Mouse (Mus musculus) liver, postnatal 0 days (tissue): Measurements from ENCODE around the gene Obp2a. TPM values are rescaled to one million over a fixed set of nuclear protein-coding genes. Genes with fewer than 3 reads are reported as not detected.
A peak's percentile ranks its signal among the peaks of the same experiment; 100 is the strongest.

Source experiments
- ATAC-seq: fragments of 200-750 bp; cut with Nextera tagmentation; 2 replicates; pipeline ENCODE4 v1.8.0; 2017; ENCODE audit warnings: mild to moderate bottlenecking, moderate library complexity
- DNase-seq: peaks from one replicate; pipeline ENCODE4 v3.0.0-alpha.2; 2016
- H3K27ac ChIP-seq: fragments of 300-500 bp; sonication (generic); 2 replicates; pipeline ENCODE4 v1.5.1; 2014; ENCODE audit warnings: antibody characterized with exemption, moderate library complexity, mild to moderate bottlenecking, low read depth
- H3K27me3 ChIP-seq: fragments of 300-500 bp; sonication (generic); 2 replicates; pipeline ENCODE4 v1.6.1; 2014; ENCODE audit warnings: low read length, control low read depth, mixed read lengths; ENCODE audit not compliant: insufficient read depth
- H3K36me3 ChIP-seq: fragments of 300-500 bp; sonication (generic); replicated peaks from 2 replicates; pipeline ENCODE4 v1.6.1; 2014; ENCODE audit warnings: mild to moderate bottlenecking, control low read depth, low read length, moderate library complexity, mixed read lengths; ENCODE audit not compliant: insufficient read depth
- H3K4me1 ChIP-seq: fragments of 300-500 bp; sonication (generic); 2 replicates; pipeline ENCODE4 v1.6.1; 2014; ENCODE audit warnings: antibody characterized with exemption, mild to moderate bottlenecking, control low read depth; ENCODE audit not compliant: insufficient read depth
- H3K4me2 ChIP-seq: fragments of 300-500 bp; sonication (generic); 2 replicates; pipeline ENCODE4 v1.6.1; 2014; ENCODE audit warnings: low read depth, mild to moderate bottlenecking, low read length, moderate library complexity, mixed read lengths
- H3K4me3 ChIP-seq: fragments of 300-500 bp; sonication (generic); 2 replicates; pipeline ENCODE4 v1.5.1; 2014; ENCODE audit warnings: low read depth, low read length
- H3K9ac ChIP-seq: fragments of 300-500 bp; sonication (generic); replicated peaks from 2 replicates; pipeline ENCODE4 v1.6.1; 2014; ENCODE audit warnings: mild to moderate bottlenecking, moderate library complexity
- H3K9me3 ChIP-seq: fragments of 300-500 bp; sonication (generic); 2 replicates; pipeline ENCODE4 v1.6.1; 2016; ENCODE audit warnings: mild to moderate bottlenecking, control low read depth, low read length, mixed read lengths
- CTCF ChIP-seq: sonication (generic); IDR thresholded peaks from 2 replicates; pipeline ENCODE4 v1.5.1; 2016; ENCODE audit warnings: antibody characterized with exemption, low read depth
- EP300 ChIP-seq: IDR thresholded peaks from 2 replicates; pipeline ENCODE4 v1.6.1; 2016; ENCODE audit warnings: antibody characterized with exemption, low read depth, mild to moderate bottlenecking
- WGBS: fragments of 180-500 bp; shearing (Covaris S2); extraction: QIAGEN DNeasy Blood & Tissue Kit; methylation state at CpG from one replicate; pipeline ENCODE4 v1.1.7; 2014; ENCODE audit not compliant: insufficient replicate concordance; 5-methylcytosine and 5-hydroxymethylcytosine counted together
- polyA plus RNA-seq: library from polyadenylated mRNA; unstranded; fragments of >200 nt; fragmentation: Nextera tagmentation; extraction: Ambion mirVana; gene quantifications from 2 replicates; pipeline ENCODE4 v1.2.1, GENCODE M21; 2015

Obp2a gene
- polyA plus RNA-seq, 1 experiment from 2014 or later = not detected

- Histone ChIP-seq H3K4me1 (no peaks in the 10 kb centered on the region), H3K4me2 (no peak within 1 kb of the TSS), H3K4me3 (no peak within 1 kb of the TSS), H3K27ac (no peak within 1 kb of the TSS), H3K36me3 (no peaks in the 10 kb centered on the region), H3K9me3 (no peaks in the 10 kb centered on the region), H3K9ac (no peak within 1 kb of the TSS), H3K27me3 (no peaks in the 10 kb centered on the region)
- ATAC-seq (no peak), DNase-seq (no peak)
- WGBS = 49% methylated on average over 2 of the region's 2 CpGs
- no peak for TF ChIP-seq EP300
- no peak for TF ChIP-seq CTCF
Observed at GRCm38 (mm10) chr2:25682426-25682825, 17.4 kb upstream of the Obp2a start, which contains the start of gene Lcn10. Gene Lcn10 (plus strand): TSS chr2:25682726.

DNA sequence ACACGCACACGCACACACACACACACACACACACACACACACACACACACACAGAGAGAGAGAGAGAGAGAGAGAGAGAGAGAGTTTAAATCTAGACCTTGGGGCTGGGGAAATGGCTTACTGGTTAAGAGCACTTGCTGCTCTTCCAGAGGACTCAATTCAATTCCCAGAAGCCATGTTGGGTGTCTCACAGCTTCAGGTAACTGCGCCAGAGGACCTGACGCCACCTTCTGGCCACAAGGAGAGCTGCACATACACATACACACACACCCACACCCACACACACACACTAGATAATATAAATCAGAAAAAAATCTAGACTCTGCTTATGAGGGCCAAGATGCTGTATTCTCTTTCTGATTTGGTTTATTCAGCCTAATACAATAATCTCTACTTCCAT is 12.9 kb upstream of the Obp2a start:
- TF ChIP-seq CTCF (peak; percentile 19), EP300 (no peak)
- DNase-seq = no peak

DNA sequence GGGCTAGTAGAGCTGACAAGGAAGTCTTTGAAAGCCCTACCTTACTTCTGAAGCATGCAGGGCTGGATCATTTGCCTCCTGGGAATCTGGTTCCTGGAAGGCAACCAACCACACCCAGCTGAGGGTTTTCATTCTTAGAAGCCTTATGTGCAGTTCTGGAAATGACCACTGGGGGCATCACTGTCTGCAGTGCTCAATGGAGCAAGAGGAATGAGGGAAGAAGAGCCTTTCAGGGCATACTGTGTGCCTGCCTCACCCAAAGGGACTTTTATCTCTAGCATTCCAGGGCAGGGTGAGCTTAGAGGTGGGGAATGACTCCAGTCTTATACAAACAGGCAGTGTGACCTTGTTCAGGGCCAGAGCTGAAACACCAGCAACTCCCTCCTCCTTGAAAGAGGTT is 5.2 kb upstream of the Obp2a start:
- no peaks in the 10 kb centered on the region for H3K36me3 ChIP-seq
- no peak overlapping the region for H3K9ac ChIP-seq
- no peaks in the 10 kb centered on the region for H3K9me3 ChIP-seq
- no peaks in the 10 kb centered on the region for H3K27me3 ChIP-seq
- H3K4me3 ChIP-seq = no peak overlapping the region
- no peak overlapping the region for H3K4me2 ChIP-seq
- ATAC-seq = no peak
- no peak overlapping the region for H3K27ac ChIP-seq
- peak; percentile 69 for DNase-seq
- no peaks in the 10 kb centered on the region for H3K4me1 ChIP-seq
- TF ChIP-seq EP300 = no peak
- TF ChIP-seq CTCF = peak; percentile 82

More for the DNA sequence above, 12.9 kb upstream of the Obp2a start:
- WGBS = 58% methylated on average over 4 of the region's 4 CpGs
- H3K36me3 ChIP-seq = no peaks in the 10 kb centered on the region
- no peaks in the 10 kb centered on the region for H3K27me3 ChIP-seq
- H3K9ac ChIP-seq = no peak overlapping the region
- no peaks in the 10 kb centered on the region for H3K9me3 ChIP-seq
- no peak overlapping the region for H3K4me3 ChIP-seq
- no peak overlapping the region for H3K4me2 ChIP-seq
- H3K27ac ChIP-seq = no peak overlapping the region
- no peak for ATAC-seq
- no peaks in the 10 kb centered on the region for H3K4me1 ChIP-seq

GRCm38 (mm10) chr2:25696951-25697350 is 2.9 kb upstream of the Obp2a start:
- 53% methylated on average over 4 of the region's 4 CpGs for WGBS
- TF ChIP-seq EP300 (no peak), CTCF (no peak)
- Histone ChIP-seq H3K36me3 (no peaks in the 10 kb centered on the region), H3K4me2 (no peak overlapping the region), H3K9me3 (no peaks in the 10 kb centered on the region), H3K4me1 (no peaks in the 10 kb centered on the region), H3K27ac (no peak overlapping the region), H3K9ac (no peak overlapping the region), H3K4me3 (no peak overlapping the region), H3K27me3 (no peaks in the 10 kb centered on the region)
- ATAC-seq (no peak), DNase-seq (no peak)

DNA sequence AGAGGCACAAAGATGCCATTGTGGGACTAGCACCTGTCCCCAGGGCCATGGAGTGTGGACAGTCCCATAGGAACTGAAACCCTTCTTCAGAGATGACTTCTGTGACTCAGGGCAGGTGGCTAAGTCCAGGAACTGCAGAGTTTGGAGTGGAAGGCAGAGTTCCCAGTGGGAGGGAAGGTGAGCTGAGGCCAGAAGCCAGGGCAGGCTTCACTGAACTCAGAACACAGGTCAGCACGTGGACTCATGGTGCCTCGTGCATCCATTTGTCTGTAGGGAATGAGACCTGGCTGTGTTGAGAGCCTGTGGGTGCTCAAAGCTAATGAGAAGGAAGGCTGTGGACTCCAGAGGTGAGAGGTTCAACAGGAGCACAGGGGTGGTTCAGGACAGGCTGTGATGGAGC is 1.1 kb upstream of the Obp2a start:
- 85% methylated on average over 2 of the region's 2 CpGs for WGBS
- Histone ChIP-seq H3K36me3 (no peaks in the 10 kb centered on the region), H3K4me3 (no peak overlapping the region), H3K9me3 (no peaks in the 10 kb centered on the region), H3K27me3 (no peaks in the 10 kb centered on the region), H3K4me1 (no peaks in the 10 kb centered on the region), H3K27ac (no peak overlapping the region), H3K4me2 (no peak overlapping the region), H3K9ac (no peak overlapping the region)
- DNase-seq (no peak), ATAC-seq (no peak)
- no peak for TF ChIP-seq CTCF
- TF ChIP-seq EP300 = no peak

- Histone ChIP-seq H3K9ac (no peak overlapping the region), H3K4me2 (no peak overlapping the region), H3K27me3 (no peaks in the 10 kb centered on the region), H3K36me3 (no peaks in the 10 kb centered on the region), H3K4me3 (no peak overlapping the region), H3K4me1 (no peaks in the 10 kb centered on the region), H3K27ac (no peak overlapping the region), H3K9me3 (no peaks in the 10 kb centered on the region)
- WGBS = 47% methylated on average over 5 of the region's 5 CpGs
- DNase-seq (no peak), ATAC-seq (no peak)
- no peak for TF ChIP-seq EP300
- TF ChIP-seq CTCF = no peak
Observed at GRCm38 (mm10) chr2:25701001-25701400, 1.2 kb downstream of the Obp2a start.

DNA sequence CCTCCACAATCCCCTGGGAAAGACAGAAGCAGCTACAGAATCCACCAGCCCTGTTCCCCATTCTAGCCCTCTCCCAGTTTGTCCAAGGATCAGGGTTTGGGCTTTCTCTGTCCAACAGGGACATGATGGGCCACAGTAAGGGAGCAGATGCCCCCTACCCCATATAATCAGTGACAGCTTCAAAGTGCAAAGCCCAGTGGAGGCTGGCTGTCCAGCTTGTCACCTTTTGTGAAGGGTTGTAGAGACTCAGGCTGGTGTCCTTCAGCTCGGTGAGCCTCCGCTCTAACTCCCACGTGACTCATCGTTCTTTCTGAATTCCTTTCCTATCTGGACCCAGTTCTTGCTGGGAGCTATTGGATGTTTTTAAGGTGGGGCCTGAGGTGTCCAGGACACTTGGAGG is 3.9 kb downstream of the Obp2a start:
- Histone ChIP-seq H3K4me2 (no peak overlapping the region), H3K4me1 (peaks cover 8% of the 10 kb centered on the region), H3K4me3 (no peak overlapping the region), H3K27me3 (no peaks in the 10 kb centered on the region), H3K27ac (no peak overlapping the region), H3K9me3 (no peaks in the 10 kb centered on the region), H3K36me3 (no peaks in the 10 kb centered on the region), H3K9ac (no peak overlapping the region)
- no peak for DNase-seq
- 70% methylated on average over 4 of the region's 4 CpGs for WGBS
- ATAC-seq = no peak
- TF ChIP-seq CTCF (no peak), EP300 (no peak)
